In the genomic region with DNA sequence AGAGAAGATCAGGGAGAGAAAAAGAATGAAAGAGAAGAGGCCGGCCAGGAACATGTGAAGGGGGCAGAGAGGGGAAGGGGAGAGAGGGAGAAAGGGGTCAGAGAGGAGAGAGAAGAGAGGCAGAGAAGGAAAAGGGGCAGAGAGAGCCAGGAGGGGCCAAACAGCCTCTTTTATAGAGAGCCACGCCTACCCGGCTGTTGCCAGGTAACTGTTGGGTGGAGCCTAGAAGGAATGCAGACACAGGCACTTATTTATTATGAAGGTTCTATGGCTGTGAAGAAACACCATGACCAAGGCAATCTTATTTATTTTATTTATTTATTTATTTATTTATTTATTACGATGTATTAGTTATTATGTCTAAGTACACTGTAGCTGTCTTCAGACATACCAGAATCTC, we compare ENCODE assay signal across 25 mouse cellular contexts. TPM values are rescaled to one million over a fixed set of nuclear protein-coding genes. Genes with fewer than 3 reads are reported as not detected.
"Had no signal": no experiment of that assay in that cellular context is flagged by ENCODE, and none has a peak within 500 bp of the region (broad histone marks: within the 10 kb centered on the region; RNA-seq: fewer than 3 reads in every experiment).

No protein-coding gene starts in this region.

- DNase-seq: gastrocnemius, postnatal 14 days; heart, adult 18-20 months; heart, postnatal 10 days; heart, postnatal 4 days; kidney, adult 11 months; kidney, adult 2 months; kidney, adult 9 months; kidney, postnatal 14 days; kidney, postnatal 36 days; layer of hippocampus, adult 9-11 months; layer of hippocampus, postnatal 36 days; left cerebral cortex, postnatal 4 days had no signal

- H3K9ac ChIP-seq: heart, embryonic 12.5 days; hindbrain, embryonic 12.5 days; hindbrain, embryonic 14.5 days; kidney, embryonic 15.5 days; limb, embryonic 13.5 days; limb, embryonic 15.5 days; liver, embryonic 12.5 days had no signal

- H3K4me2 ChIP-seq: heart, embryonic 12.5 days; hindbrain, embryonic 12.5 days; hindbrain, embryonic 14.5 days; kidney, embryonic 15.5 days; limb, embryonic 13.5 days; limb, embryonic 15.5 days; liver, embryonic 12.5 days had no signal

- H3K4me1 ChIP-seq: hindbrain, embryonic 12.5 days; limb, embryonic 15.5 days; liver, embryonic 12.5 days had no signal

- H3K27me3 ChIP-seq: heart, embryonic 12.5 days; hindbrain, embryonic 12.5 days; kidney, embryonic 15.5 days; limb, embryonic 13.5 days; limb, embryonic 15.5 days; liver, embryonic 12.5 days had no signal

- H3K9me3 ChIP-seq: heart, embryonic 10.5 days; hindbrain, embryonic 10.5 days; hindbrain, embryonic 12.5 days; kidney, embryonic 15.5 days; limb, embryonic 13.5 days; limb, embryonic 15.5 days; liver, embryonic 12.5 days had no signal

- H3K36me3 ChIP-seq: heart, embryonic 10.5 days; heart, embryonic 12.5 days; hindbrain, embryonic 10.5 days; hindbrain, embryonic 12.5 days; kidney, embryonic 15.5 days; limb, embryonic 13.5 days; limb, embryonic 15.5 days; liver, embryonic 12.5 days had no signal

- ATAC-seq: hindbrain, embryonic 16.5 days; inflammation-experienced regulatory T-cells, adult 6 months; liver, embryonic 12.5 days had no signal

- H3K27ac ChIP-seq: heart, embryonic 10.5 days; hindbrain, embryonic 10.5 days; hindbrain, embryonic 12.5 days; hindbrain, embryonic 14.5 days; kidney, embryonic 15.5 days; kidney, postnatal 0 days; limb, embryonic 13.5 days; limb, embryonic 15.5 days; liver, embryonic 12.5 days had no signal

- H3K4me3 ChIP-seq: heart, embryonic 10.5 days; heart, embryonic 12.5 days; hindbrain, embryonic 10.5 days; hindbrain, embryonic 12.5 days; kidney, embryonic 15.5 days; limb, embryonic 13.5 days; limb, embryonic 15.5 days; liver, embryonic 12.5 days had no signal

RNA-seq across cellular contexts. Expression of a gene that starts 49.7 kb away (rescaled TPM):
- total RNA-seq: granulocyte monocyte progenitor cell, adult 5-6 weeks had no signal
- polyA plus RNA-seq: inflammation-experienced regulatory T-cells, adult 6 months had no signal
